Mouse (Mus musculus) kidney, adult 2 months (tissue): ENCODE measurements around the gene Slc22a18.

Experiments
- CTCF ChIP-seq: fragments of 200-500 bp; conservative IDR thresholded peaks from 2 replicates; pipeline ENCODE4 v1.5.1; 2011; ENCODE audit warnings: low read depth, mild to moderate bottlenecking, control low read depth, low read length, moderate library complexity, mixed read lengths; ENCODE audit not compliant: insufficient read depth, insufficient read length
- POLR2A ChIP-seq: fragments of 200-500 bp; IDR thresholded peaks from one replicate; pipeline ENCODE4 v1.6.1; 2011; ENCODE audit warnings: low read depth, low read length, control low read depth

DNA sequence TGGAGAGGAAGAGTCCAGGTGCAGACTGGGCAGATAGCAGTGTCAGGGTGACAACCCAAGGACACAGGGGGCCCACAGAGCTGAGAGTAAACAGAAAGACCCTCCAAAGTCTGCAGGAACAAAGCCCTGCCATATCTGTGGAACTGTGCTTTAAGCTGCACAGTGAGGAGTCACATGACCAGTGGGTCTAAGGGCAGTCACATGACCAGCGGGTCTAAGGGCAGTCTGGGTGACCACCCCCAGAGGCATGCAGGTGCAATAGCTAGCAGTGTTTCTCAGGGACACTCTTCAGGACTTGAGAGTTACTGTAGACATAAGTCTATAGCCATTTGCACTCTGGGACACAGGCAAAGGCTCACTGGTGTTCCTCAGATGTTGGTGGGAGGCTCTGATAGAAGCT, 36.0 kb downstream of the Slc22a18 start:
- no peak for TF ChIP-seq CTCF
- TF ChIP-seq POLR2A, result no peak
